Mouse (Mus musculus) embryonic facial prominence, embryonic 12.5 days (tissue): ENCODE measurements around the gene Nrf1. TPM values are rescaled to one million over a fixed set of nuclear protein-coding genes. Genes with fewer than 3 reads are reported as not detected.

ENCODE experiments used
- ATAC-seq: fragments of 200-750 bp; cut with Nextera tagmentation; 2 replicates; pipeline ENCODE4 v1.8.0; 2017; ENCODE audit not compliant: insufficient number of reproducible peaks, insufficient read depth, low FRiP score, low TSS enrichment
- H3K27ac ChIP-seq: fragments of 300-500 bp; sonication (generic); 2 replicates; pipeline ENCODE4 v1.5.1; 2016; ENCODE audit warnings: mild to moderate bottlenecking
- H3K27me3 ChIP-seq: fragments of 300-500 bp; sonication (generic); 2 replicates; pipeline ENCODE4 v1.6.1; 2016; ENCODE audit warnings: mild to moderate bottlenecking, moderate library complexity
- H3K36me3 ChIP-seq: fragments of 300-500 bp; sonication (generic); 2 replicates; pipeline ENCODE4 v1.6.1; 2016; ENCODE audit warnings: mild to moderate bottlenecking
- H3K4me1 ChIP-seq: fragments of 300-500 bp; sonication (generic); 2 replicates; pipeline ENCODE4 v1.6.1; 2016
- H3K4me2 ChIP-seq: fragments of 300-500 bp; sonication (generic); replicated peaks from 2 replicates; pipeline ENCODE4 v1.6.1; 2016; ENCODE audit warnings: mild to moderate bottlenecking, moderate library complexity
- H3K4me3 ChIP-seq: fragments of 300-500 bp; sonication (generic); 2 replicates; pipeline ENCODE4 v1.5.1; 2016; ENCODE audit warnings: mild to moderate bottlenecking
- H3K9ac ChIP-seq: fragments of 300-500 bp; sonication (generic); 2 replicates; pipeline ENCODE4 v1.6.1; 2016; ENCODE audit warnings: mild to moderate bottlenecking, moderate library complexity
- H3K9me3 ChIP-seq: fragments of 300-500 bp; sonication (generic); 2 replicates; pipeline ENCODE4 v1.6.1; 2016; ENCODE audit warnings: mild to moderate bottlenecking, moderate library complexity
- WGBS: fragments of 180-500 bp; shearing (Covaris S2); methylation state at CpG from one replicate; pipeline ENCODE4 v1.1.7; 2016; 5-methylcytosine and 5-hydroxymethylcytosine counted together
- polyA plus RNA-seq: library from polyadenylated mRNA; unstranded; fragments of >200 nt; fragmentation: Nextera tagmentation; extraction: Ambion mirVana; gene quantifications from 2 replicates; pipeline ENCODE4 v1.2.1, GENCODE M21; 2016

Gene Nrf1
- polyA plus RNA-seq, 1 experiment from 2014 or later: 75.1 TPM

- H3K36me3 ChIP-seq: no peaks in the 10 kb centered on the region
- peaks cover 73% of the 10 kb centered on the region for H3K27me3 ChIP-seq
- no peak overlapping the region for H3K9ac ChIP-seq
- no peak overlapping the region for H3K27ac ChIP-seq
- peak overlapping the region; percentile 42; the same call in 1 of the 2 replicates for H3K4me3 ChIP-seq
- no peaks in the 10 kb centered on the region for H3K9me3 ChIP-seq
- peak overlapping the region; percentile 57; the same call in 1 of the 2 replicates for H3K4me2 ChIP-seq
- WGBS: 18% methylated on average over 8 of the region's 8 CpGs
- peaks cover 70% of the 10 kb centered on the region for H3K4me1 ChIP-seq
- no peak for ATAC-seq
Observed at GRCm38 (mm10) chr6:30171226-30171625, 123.4 kb downstream of the Nrf1 start.

DNA sequence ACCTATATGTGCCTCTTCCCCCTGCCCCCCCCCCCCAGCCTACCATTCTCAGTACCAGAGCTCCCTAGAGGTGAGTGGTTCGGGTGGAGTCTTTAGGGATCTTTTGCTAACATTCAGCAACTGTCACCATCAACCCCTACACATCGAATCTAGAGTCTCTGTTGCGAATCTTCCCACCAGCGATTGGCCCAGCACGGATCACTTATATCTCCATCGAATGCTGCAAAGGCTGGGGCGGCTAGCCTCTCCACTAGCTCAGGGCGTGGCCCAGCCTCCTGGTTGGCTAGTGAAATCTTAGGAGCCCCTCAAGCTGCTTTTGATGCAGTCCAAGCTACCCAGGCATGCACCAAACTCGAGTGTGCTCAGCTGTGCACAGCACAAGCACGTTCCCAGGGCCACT lies 124.2 kb downstream of the Nrf1 start:
- peak overlapping the region; percentile 57 for H3K4me2 ChIP-seq
- 22% methylated on average over 10 of the region's 10 CpGs for WGBS

DNA sequence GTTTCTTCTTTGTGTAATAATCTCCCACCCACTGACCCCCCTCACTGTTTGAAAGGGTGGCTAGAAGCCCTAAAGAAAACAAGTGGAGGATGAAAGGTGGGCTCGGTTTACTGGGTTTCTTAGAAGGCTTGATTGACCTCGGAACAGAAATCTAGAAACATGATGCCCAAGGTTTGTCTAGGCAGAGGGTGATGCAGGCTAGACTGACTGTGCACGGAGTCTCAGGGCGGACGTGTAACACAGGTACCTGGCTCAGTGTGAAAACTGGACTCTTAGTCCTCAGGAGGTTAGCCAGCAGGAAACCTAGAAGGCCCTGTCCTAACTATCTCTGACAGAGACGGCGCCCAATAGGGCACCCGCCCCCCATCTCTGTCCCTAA lies 124.6 kb downstream of the Nrf1 start:
- Histone ChIP-seq H3K27me3 (peaks cover 81% of the 10 kb centered on the region), H3K4me3 (peak overlapping the region; percentile 42), H3K9ac (peak overlapping the region; percentile 50; the same call in 1 of the 2 replicates), H3K36me3 (no peaks in the 10 kb centered on the region), H3K4me2 (peak overlapping the region; percentile 57), H3K9me3 (no peaks in the 10 kb centered on the region), H3K4me1 (peaks cover 63% of the 10 kb centered on the region), H3K27ac (no peak overlapping the region)
- 5% methylated on average over 8 of the region's 8 CpGs for whole genome bisulfite sequencing
- ATAC-seq: no peak

More for the DNA sequence above, 124.2 kb downstream of the Nrf1 start:
- H3K27me3 ChIP-seq: peaks cover 76% of the 10 kb centered on the region
- no peaks in the 10 kb centered on the region for H3K36me3 ChIP-seq
- no peak overlapping the region for H3K9ac ChIP-seq
- no peaks in the 10 kb centered on the region for H3K9me3 ChIP-seq
- peak overlapping the region; percentile 42 for H3K4me3 ChIP-seq
- H3K27ac ChIP-seq: no peak overlapping the region
- peaks cover 67% of the 10 kb centered on the region for H3K4me1 ChIP-seq
- ATAC-seq: no peak

DNA sequence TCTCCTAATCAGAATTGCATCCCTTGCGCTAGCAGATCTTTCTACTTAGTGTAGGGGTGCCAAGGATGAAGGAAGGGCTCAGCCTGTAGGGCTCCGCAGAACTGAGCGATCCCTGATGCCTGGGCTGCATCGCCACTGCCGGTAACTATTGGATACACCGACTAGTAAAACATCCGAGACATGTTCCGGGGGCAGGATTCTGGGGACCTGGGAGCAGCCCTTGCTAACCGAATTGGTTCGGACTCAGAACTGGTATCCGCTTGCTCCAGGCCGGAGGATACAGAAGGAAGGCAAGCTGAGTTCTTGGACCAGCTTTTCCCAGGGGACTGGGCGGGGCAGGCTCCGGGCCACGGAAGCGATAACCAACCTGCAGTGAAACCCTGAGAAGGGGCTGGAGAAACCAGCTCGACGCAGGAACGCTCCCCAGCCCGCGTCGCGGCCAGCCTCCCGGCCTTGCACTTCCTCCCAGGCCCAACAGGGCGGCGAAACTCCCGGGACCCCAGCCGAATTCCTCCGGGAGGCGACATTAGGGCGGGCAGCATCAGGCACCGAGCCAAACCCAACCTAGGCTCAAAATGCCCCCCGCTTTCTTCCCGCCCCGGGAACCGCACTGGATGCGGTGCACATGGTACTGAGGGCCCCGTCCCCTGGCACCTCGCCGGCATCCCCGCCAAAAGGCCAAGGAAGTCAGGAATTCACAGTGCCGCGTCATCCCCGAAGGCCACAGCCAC lies 125.2 kb downstream of the Nrf1 start:
- no peaks in the 10 kb centered on the region for H3K9me3 ChIP-seq
- under 1% methylated on average over 44 of the region's 44 CpGs for WGBS
- H3K27ac ChIP-seq: peak overlapping the region; percentile 86
- peak overlapping the region; percentile 50 for H3K9ac ChIP-seq
- H3K27me3 ChIP-seq: peaks cover 84% of the 10 kb centered on the region
- H3K4me3 ChIP-seq: peak overlapping the region; percentile 42
- no peaks in the 10 kb centered on the region for H3K36me3 ChIP-seq
- H3K4me1 ChIP-seq: peaks cover 57% of the 10 kb centered on the region
- ATAC-seq: no peak
- H3K4me2 ChIP-seq: peak overlapping the region; percentile 57

- H3K9ac ChIP-seq: peak overlapping the region; percentile 50
- peak; percentile 25; the same call in 1 of the 2 replicates for ATAC-seq
- peak overlapping the region; percentile 86 for H3K27ac ChIP-seq
- no peaks in the 10 kb centered on the region for H3K36me3 ChIP-seq
- peak overlapping the region; percentile 57 for H3K4me2 ChIP-seq
- peaks cover 92% of the 10 kb centered on the region for H3K27me3 ChIP-seq
- WGBS: 1% methylated on average over 75 of the region's 80 CpGs
- no peaks in the 10 kb centered on the region for H3K9me3 ChIP-seq
- H3K4me1 ChIP-seq: peaks cover 53% of the 10 kb centered on the region
- peak overlapping the region; percentile 42 for H3K4me3 ChIP-seq
Observed at GRCm38 (mm10) chr6:30173551-30174460, 126.0 kb downstream of the Nrf1 start.

- 2% methylated on average over 33 of the region's 33 CpGs for WGBS
- peaks cover 94% of the 10 kb centered on the region for H3K27me3 ChIP-seq
- ATAC-seq: peak; percentile 16; the same call in 1 of the 2 replicates
- peaks cover 47% of the 10 kb centered on the region for H3K4me1 ChIP-seq
- no peaks in the 10 kb centered on the region for H3K36me3 ChIP-seq
- H3K27ac ChIP-seq: peak overlapping the region; percentile 86
- peak overlapping the region; percentile 42 for H3K4me3 ChIP-seq
- peak overlapping the region; percentile 57 for H3K4me2 ChIP-seq
- peak overlapping the region; percentile 40 for H3K9ac ChIP-seq
- H3K9me3 ChIP-seq: no peaks in the 10 kb centered on the region
Observed at GRCm38 (mm10) chr6:30174461-30175224, 126.9 kb downstream of the Nrf1 start.

GRCm38 (mm10) chr6:30175225-30175917 lies 127.6 kb downstream of the Nrf1 start:
- peaks cover 96% of the 10 kb centered on the region for H3K27me3 ChIP-seq
- no peaks in the 10 kb centered on the region for H3K36me3 ChIP-seq
- WGBS: under 1% methylated on average over 45 of the region's 45 CpGs
- H3K9ac ChIP-seq: peak overlapping the region; percentile 40
- ATAC-seq: no peak
- peaks cover 50% of the 10 kb centered on the region for H3K4me1 ChIP-seq
- H3K27ac ChIP-seq: peak overlapping the region; percentile 86; the same call in 1 of the 2 replicates
- H3K4me2 ChIP-seq: peak overlapping the region; percentile 57
- H3K9me3 ChIP-seq: no peaks in the 10 kb centered on the region
- peak overlapping the region; percentile 42 for H3K4me3 ChIP-seq

- H3K36me3 ChIP-seq: no peaks in the 10 kb centered on the region
- WGBS: under 1% methylated on average over 28 of the region's 28 CpGs
- H3K27ac ChIP-seq: 0 out of 2 replicates have a peak overlapping the region, but pooled peaks have one; percentile 86
- no peaks in the 10 kb centered on the region for H3K9me3 ChIP-seq
- ATAC-seq: no peak
- peak overlapping the region; percentile 57 for H3K4me2 ChIP-seq
- peaks cover 96% of the 10 kb centered on the region for H3K27me3 ChIP-seq
- H3K4me1 ChIP-seq: peaks cover 50% of the 10 kb centered on the region
- no peak overlapping the region; the same call in 1 of the 2 replicates for H3K9ac ChIP-seq
- peak overlapping the region; percentile 42 for H3K4me3 ChIP-seq
Observed at GRCm38 (mm10) chr6:30175918-30176421, 128.2 kb downstream of the Nrf1 start.

GRCm38 (mm10) chr6:30176496-30176895 lies 128.7 kb downstream of the Nrf1 start:
- WGBS: 5% methylated on average over 12 of the region's 12 CpGs
- peaks cover 50% of the 10 kb centered on the region for H3K4me1 ChIP-seq

GRCm38 (mm10) chr6:30177305-30177704 lies 129.5 kb downstream of the Nrf1 start:
- H3K4me2 ChIP-seq: no peak overlapping the region
- H3K27me3 ChIP-seq: peaks cover 94% of the 10 kb centered on the region
- no peak overlapping the region for H3K4me3 ChIP-seq
- H3K4me1 ChIP-seq: peaks cover 50% of the 10 kb centered on the region
- H3K27ac ChIP-seq: no peak overlapping the region
- no peak for ATAC-seq
- H3K36me3 ChIP-seq: no peaks in the 10 kb centered on the region
- no peak overlapping the region for H3K9ac ChIP-seq
- whole genome bisulfite sequencing: under 1% methylated on average over 14 of the region's 14 CpGs
- H3K9me3 ChIP-seq: no peaks in the 10 kb centered on the region

More at GRCm38 (mm10) chr6:30176496-30176895, 128.7 kb downstream of the Nrf1 start:
- peak overlapping the region; percentile 42; the same call in 1 of the 2 replicates for H3K4me3 ChIP-seq
- no peaks in the 10 kb centered on the region for H3K9me3 ChIP-seq
- H3K27ac ChIP-seq: no peak overlapping the region
- no peak for ATAC-seq
- no peaks in the 10 kb centered on the region for H3K36me3 ChIP-seq
- H3K4me2 ChIP-seq: peak overlapping the region; percentile 57
- H3K9ac ChIP-seq: no peak overlapping the region
- H3K27me3 ChIP-seq: peaks cover 96% of the 10 kb centered on the region
